Mouse (Mus musculus) hindbrain, embryonic 16.5 days (tissue): Measurements from ENCODE around the gene Eci3. TPM values are rescaled to one million over a fixed set of nuclear protein-coding genes. Genes with fewer than 3 reads are reported as not detected.
"Not testable (repeated sequence)": the region's sequence is repeated elsewhere in the genome, so short reads cannot be mapped to it uniquely, and the experiment has no call there.

Experiments
- ATAC-seq: fragments of 200-750 bp; cut with Nextera tagmentation; 2 replicates; pipeline ENCODE4 v1.8.0; 2017; ENCODE audit warnings: moderate TSS enrichment, moderate library complexity
- H3K27ac ChIP-seq: fragments of 300-500 bp; sonication (generic); 2 replicates; pipeline ENCODE4 v1.5.1; 2014; ENCODE audit warnings: low read depth, mild to moderate bottlenecking, control low read depth, low read length, moderate library complexity
- H3K27me3 ChIP-seq: fragments of 300-500 bp; sonication (generic); replicated peaks from 2 replicates; pipeline ENCODE4 v1.6.1; 2014; ENCODE audit warnings: low read length; ENCODE audit not compliant: control insufficient read depth, insufficient read depth
- H3K36me3 ChIP-seq: fragments of 300-500 bp; sonication (generic); 2 replicates; pipeline ENCODE4 v1.6.1; 2014; ENCODE audit warnings: mild to moderate bottlenecking, low read length, moderate library complexity, mixed read lengths; ENCODE audit not compliant: control insufficient read depth, insufficient read depth
- H3K4me1 ChIP-seq: fragments of 300-500 bp; sonication (generic); 2 replicates; pipeline ENCODE4 v1.6.1; 2014; ENCODE audit warnings: low read depth, low read length; ENCODE audit not compliant: control insufficient read depth, insufficient read depth
- H3K4me2 ChIP-seq: fragments of 300-500 bp; sonication (generic); 2 replicates; pipeline ENCODE4 v1.6.1; 2014; ENCODE audit warnings: mild to moderate bottlenecking, low read length, control low read depth, moderate library complexity
- H3K4me3 ChIP-seq: fragments of 300-500 bp; sonication (generic); 2 replicates; pipeline ENCODE4 v1.5.1; 2014; ENCODE audit warnings: mild to moderate bottlenecking, low read length, control low read depth, moderate library complexity
- H3K9ac ChIP-seq: fragments of 300-500 bp; sonication (generic); 2 replicates; pipeline ENCODE4 v1.6.1; 2014; ENCODE audit warnings: low read depth, mild to moderate bottlenecking, control low read depth, low read length, moderate library complexity
- H3K9me3 ChIP-seq: fragments of 300-500 bp; sonication (generic); 2 replicates; pipeline ENCODE4 v1.6.1; 2014; ENCODE audit warnings: mild to moderate bottlenecking, low read length, moderate library complexity; ENCODE audit not compliant: control insufficient read depth
- WGBS: fragments of 180-500 bp; shearing (Covaris S2); extraction: QIAGEN DNeasy Blood & Tissue Kit; methylation state at CpG from one replicate; pipeline ENCODE4 v1.1.7; 2014; 5-methylcytosine and 5-hydroxymethylcytosine counted together
- polyA plus RNA-seq: library from polyadenylated mRNA; unstranded; fragments of >200 nt; fragmentation: Nextera tagmentation; extraction: Ambion mirVana; gene quantifications from 2 replicates; pipeline ENCODE4 v1.2.1, GENCODE M21; 2015

Gene Eci3
- polyA plus RNA-seq, 1 experiment from 2014 or later, result 1.6 TPM

- not testable (repeated sequence) for H3K9ac ChIP-seq, H3K36me3 ChIP-seq, H3K4me3 ChIP-seq, H3K27me3 ChIP-seq, H3K27ac ChIP-seq, H3K4me2 ChIP-seq, H3K9me3 ChIP-seq, H3K4me1 ChIP-seq, ATAC-seq
- WGBS, result 90% methylated on average over 3 of the region's 3 CpGs
Measured at GRCm38 (mm10) chr13:34958158-34958557, 5.5 kb downstream of the Eci3 start.

GRCm38 (mm10) chr13:34956901-34957300 lies 6.7 kb downstream of the Eci3 start:
- H3K36me3 ChIP-seq, result no peaks in the 10 kb centered on the region
- H3K27ac ChIP-seq, result no peak overlapping the region
- no peaks in the 10 kb centered on the region for H3K4me1 ChIP-seq
- WGBS, result 89% methylated on average over 4 of the region's 4 CpGs
- no peaks in the 10 kb centered on the region for H3K9me3 ChIP-seq
- H3K9ac ChIP-seq, result no peak overlapping the region
- no peak overlapping the region for H3K4me3 ChIP-seq
- ATAC-seq, result no peak
- no peaks in the 10 kb centered on the region for H3K27me3 ChIP-seq
- no peak overlapping the region for H3K4me2 ChIP-seq

DNA sequence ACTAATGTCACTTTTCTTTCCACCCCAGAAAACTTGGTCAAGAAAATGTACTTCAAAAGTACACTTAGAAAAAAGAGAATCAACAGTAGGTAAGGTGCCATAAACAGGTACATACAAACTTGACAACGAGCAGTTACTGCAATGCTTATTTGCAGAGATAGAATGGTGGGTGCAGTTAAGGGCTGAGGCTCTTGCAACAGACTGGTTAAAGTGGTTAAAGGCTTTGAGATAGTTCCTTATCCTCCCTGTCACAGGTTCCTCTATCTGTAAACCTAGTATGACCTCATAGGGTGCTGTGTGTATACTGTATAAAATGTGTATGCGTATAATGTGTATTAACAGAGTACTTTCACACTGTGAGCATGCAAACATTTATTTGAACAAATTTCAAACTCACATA lies 12.2 kb downstream of the Eci3 start:
- WGBS, result 98% methylated on average over 2 of the region's 2 CpGs
- H3K9me3 ChIP-seq, result not testable (repeated sequence)

GRCm38 (mm10) chr13:34942370-34942769 lies 21.2 kb downstream of the Eci3 start:
- no peak overlapping the region for H3K27ac ChIP-seq
- H3K9ac ChIP-seq, result no peak overlapping the region
- no peaks in the 10 kb centered on the region for H3K4me1 ChIP-seq
- H3K36me3 ChIP-seq, result no peaks in the 10 kb centered on the region
- H3K4me3 ChIP-seq, result no peak overlapping the region
- H3K4me2 ChIP-seq, result no peak overlapping the region
- no peaks in the 10 kb centered on the region for H3K27me3 ChIP-seq
- ATAC-seq, result no peak
- no peaks in the 10 kb centered on the region for H3K9me3 ChIP-seq

More for the DNA sequence above, 12.2 kb downstream of the Eci3 start:
- H3K36me3 ChIP-seq, H3K9ac ChIP-seq, H3K4me2 ChIP-seq, H3K27ac ChIP-seq, H3K27me3 ChIP-seq, H3K4me3 ChIP-seq, H3K4me1 ChIP-seq, ATAC-seq: not testable (repeated sequence)

DNA sequence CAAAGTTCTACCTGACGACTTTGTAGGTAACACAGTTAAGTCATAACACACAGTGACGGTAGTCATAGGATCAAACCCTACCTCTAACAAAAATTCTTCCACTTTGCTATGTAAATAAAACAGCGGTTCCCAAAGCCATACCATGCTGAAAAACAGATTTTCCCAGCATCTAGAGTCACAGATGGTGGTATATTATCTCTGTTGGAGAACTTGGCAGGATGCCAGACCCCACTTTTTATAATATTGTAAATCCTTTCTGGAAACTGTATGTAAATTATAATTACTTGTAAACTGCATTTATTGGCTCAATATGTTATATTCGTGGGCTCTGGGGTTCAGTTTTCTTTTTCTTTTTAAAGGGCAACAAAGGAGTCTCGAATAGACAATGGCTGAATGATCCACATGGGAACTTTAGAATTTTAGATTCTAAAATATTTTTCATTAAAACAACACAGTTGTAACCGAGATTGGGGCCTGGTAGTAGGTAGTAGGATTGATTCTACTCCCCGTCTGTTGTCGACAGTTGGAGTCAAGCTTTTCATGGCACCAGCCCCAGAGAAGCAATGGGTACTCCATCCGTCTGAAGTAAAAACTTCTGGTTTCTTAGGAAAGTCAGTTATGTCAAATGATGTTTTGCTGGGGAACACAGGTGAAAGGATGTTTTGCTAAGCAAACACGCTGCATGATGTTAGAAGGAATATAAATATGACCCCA lies 28.5 kb downstream of the Eci3 start:
- 69% methylated on average over 10 of the region's 10 CpGs for whole genome bisulfite sequencing
- Histone ChIP-seq H3K27ac (no peak overlapping the region), H3K9ac (no peak overlapping the region), H3K4me3 (no peak overlapping the region), H3K36me3 (no peaks in the 10 kb centered on the region), H3K27me3 (no peaks in the 10 kb centered on the region), H3K4me1 (no peaks in the 10 kb centered on the region), H3K4me2 (no peak overlapping the region), H3K9me3 (no peaks in the 10 kb centered on the region)
- ATAC-seq, result no peak

DNA sequence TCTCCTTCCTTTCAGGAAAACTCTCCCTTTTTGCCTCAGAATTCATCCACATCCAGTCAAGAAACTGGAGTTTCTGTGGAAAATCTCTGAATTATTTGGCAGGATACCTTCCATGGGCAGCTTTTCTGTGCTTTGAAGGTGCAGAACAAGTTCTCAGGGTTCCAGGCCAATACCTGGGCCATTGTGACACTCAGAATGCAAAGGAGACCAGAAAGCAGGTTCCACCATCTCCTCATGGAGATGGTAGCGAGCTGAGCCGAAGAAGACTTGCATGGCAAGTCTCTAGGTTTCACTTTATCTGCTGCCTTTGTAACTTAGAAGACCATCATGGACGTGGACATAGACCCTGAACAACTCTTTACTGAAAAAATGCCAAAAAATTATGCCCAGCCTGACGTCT lies 39.4 kb downstream of the Eci3 start, which contains the start of the genes Fam217a and 4933417A18Rik:
TSS of gene Fam217a (minus strand) at position 101 of the 400 bp plus-strand sequence.
TSS of gene 4933417A18Rik (plus strand) at position 200 of the 400 bp plus-strand sequence.
- Histone ChIP-seq H3K27me3 (no peaks in the 10 kb centered on the region), H3K9ac (no peak within 1 kb of the TSS), H3K4me1 (no peaks in the 10 kb centered on the region), H3K36me3 (no peaks in the 10 kb centered on the region), H3K9me3 (no peaks in the 10 kb centered on the region), H3K27ac (no peak within 1 kb of the TSS), H3K4me3 (no peak within 1 kb of the TSS), H3K4me2 (no peak within 1 kb of the TSS)
- WGBS, result 83% methylated on average over 4 of the region's 4 CpGs
- ATAC-seq, result no peak

DNA sequence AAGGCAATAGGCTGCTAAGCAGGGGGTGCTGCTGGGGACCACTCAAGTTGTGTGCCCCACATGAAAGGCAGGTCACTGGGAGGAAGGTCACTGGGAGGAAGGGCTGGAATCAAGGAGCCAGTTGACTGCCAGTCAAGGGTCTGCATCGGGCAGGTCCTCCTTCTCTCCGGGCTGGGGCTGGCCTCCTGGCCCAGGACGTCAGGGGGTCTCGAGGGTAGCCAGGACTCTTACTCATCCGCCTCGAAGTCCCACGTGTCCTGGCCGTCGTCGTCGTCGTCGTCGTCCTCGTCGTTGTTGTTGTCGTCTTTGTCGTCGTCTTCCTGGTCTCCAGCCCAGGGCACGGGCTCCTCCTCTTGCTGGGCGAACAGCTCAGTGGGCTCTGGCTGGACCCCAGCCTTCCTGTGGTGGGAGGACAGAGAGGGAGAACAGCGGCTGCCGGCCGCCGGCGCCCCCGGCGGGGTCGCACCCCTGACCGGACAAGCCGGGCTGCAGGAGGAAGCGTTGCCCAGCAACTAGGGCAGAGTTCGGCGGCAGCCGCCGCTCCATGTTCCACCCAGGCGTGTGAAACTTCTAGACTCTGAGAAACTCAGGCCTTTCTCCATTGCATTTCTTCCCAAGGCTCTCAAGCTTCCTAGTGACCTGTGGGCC lies 47.0 kb downstream of the Eci3 start:
- peak; percentile 80 for ATAC-seq
- H3K4me3 ChIP-seq, result peak overlapping the region; percentile 24
- WGBS, result 35% methylated on average over 32 of the region's 37 CpGs

DNA sequence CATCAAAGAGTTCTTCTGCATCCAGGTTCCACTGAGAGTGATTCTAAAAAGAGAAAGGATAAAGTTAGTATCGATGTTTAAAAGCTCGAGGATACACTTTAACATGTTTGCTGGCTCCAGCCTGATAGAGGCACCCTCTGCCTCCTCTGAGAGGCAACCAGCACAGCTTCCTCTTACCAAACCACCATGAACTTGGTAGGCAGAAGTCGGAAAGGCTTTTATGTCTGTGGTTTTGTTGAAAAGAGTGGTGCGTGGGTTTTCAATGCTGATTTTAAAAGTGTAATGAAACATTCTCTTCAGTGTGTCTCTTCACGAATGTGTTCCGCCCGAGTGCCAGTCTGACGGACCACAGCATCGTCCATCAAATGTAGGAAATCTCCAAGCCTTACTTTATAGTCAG lies 49.0 kb downstream of the Eci3 start:
- H3K9ac ChIP-seq, result no peak overlapping the region
- H3K4me2 ChIP-seq, result no peak overlapping the region
- 78% methylated on average over 9 of the region's 9 CpGs for WGBS
- no peaks in the 10 kb centered on the region for H3K27me3 ChIP-seq
- H3K4me1 ChIP-seq, result no peaks in the 10 kb centered on the region
- H3K36me3 ChIP-seq, result no peaks in the 10 kb centered on the region
- no peak for ATAC-seq
- H3K27ac ChIP-seq, result no peak overlapping the region
- no peak overlapping the region for H3K4me3 ChIP-seq
- H3K9me3 ChIP-seq, result no peaks in the 10 kb centered on the region

More for the DNA sequence above, 47.0 kb downstream of the Eci3 start:
- Histone ChIP-seq H3K27ac (no peak overlapping the region), H3K4me1 (no peaks in the 10 kb centered on the region), H3K9me3 (no peaks in the 10 kb centered on the region), H3K27me3 (no peaks in the 10 kb centered on the region), H3K9ac (no peak overlapping the region), H3K36me3 (no peaks in the 10 kb centered on the region), H3K4me2 (peak overlapping the region; percentile 56)
